Mouse (Mus musculus): ENCODE results near the gene Dnttip2.
"Not testable (repeated sequence)": the region's sequence is repeated elsewhere in the genome, so short reads cannot be mapped to it uniquely, and the experiment has no call there.

Dnttip2 gene

GRCm38 (mm10) chr3:122274241-122275024, at the start of gene Dnttip2:
TSS of gene Dnttip2 (plus strand) at chr3:122274388.
- peak; percentile 94 for DNase-seq (ENCODE audit: low read depth)

- DNase-seq (ENCODE audit: low read depth) = not testable (repeated sequence)
These were observed 47.2 kb upstream of the Dnttip2 start for GRCm38 (mm10) chr3:122226972-122227371.

- DNase-seq (ENCODE audit: low read depth) = no peak
These were observed 38.4 kb upstream of the Dnttip2 start for GRCm38 (mm10) chr3:122235772-122236171.

- DNase-seq (ENCODE audit: low read depth) = no peak
These were observed 31.3 kb upstream of the Dnttip2 start for GRCm38 (mm10) chr3:122242876-122243275.

GRCm38 (mm10) chr3:122243416-122244167, 30.6 kb upstream of the Dnttip2 start:
- DNase-seq (ENCODE audit: low read depth) = no peak

GRCm38 (mm10) chr3:122244759-122245158, 29.4 kb upstream of the Dnttip2 start:
- no peak for DNase-seq (ENCODE audit: low read depth)

GRCm38 (mm10) chr3:122245215-122245877, 28.8 kb upstream of the Dnttip2 start, which contains the start of gene Gclm:
TSS of gene Gclm (plus strand) at chr3:122245557.
- DNase-seq (ENCODE audit: low read depth) = peak; percentile 79

GRCm38 (mm10) chr3:122245878-122246332, 28.3 kb upstream of the Dnttip2 start:
- peak; percentile 11 for DNase-seq (ENCODE audit: low read depth)

GRCm38 (mm10) chr3:122246406-122246805, 27.8 kb upstream of the Dnttip2 start:
- no peak for DNase-seq (ENCODE audit: low read depth)

- DNase-seq (ENCODE audit: low read depth) = no peak
These were observed 27.0 kb upstream of the Dnttip2 start for GRCm38 (mm10) chr3:122246986-122247767.

- DNase-seq (ENCODE audit: low read depth) = no peak
These were observed 26.5 kb upstream of the Dnttip2 start for GRCm38 (mm10) chr3:122247768-122248100.

GRCm38 (mm10) chr3:122252466-122253253, 21.5 kb upstream of the Dnttip2 start:
- no peak for DNase-seq (ENCODE audit: low read depth)

- not testable (repeated sequence) for DNase-seq (ENCODE audit: low read depth)
These were observed 20.1 kb upstream of the Dnttip2 start for GRCm38 (mm10) chr3:122254050-122254449.

GRCm38 (mm10) chr3:122269986-122270385, 4.2 kb upstream of the Dnttip2 start:
- DNase-seq (ENCODE audit: low read depth) = no peak

- DNase-seq (ENCODE audit: low read depth) = not testable (repeated sequence)
These were observed 1.6 kb upstream of the Dnttip2 start for GRCm38 (mm10) chr3:122272565-122272964.

- no peak for DNase-seq (ENCODE audit: low read depth)
These were observed 564 bp upstream of the Dnttip2 start for GRCm38 (mm10) chr3:122273407-122274240.

GRCm38 (mm10) chr3:122275111-122275510, 923 bp downstream of the Dnttip2 start:
- no peak for DNase-seq (ENCODE audit: low read depth)

GRCm38 (mm10) chr3:122287195-122287594, 13.0 kb downstream of the Dnttip2 start:
- DNase-seq (ENCODE audit: low read depth) = no peak

GRCm38 (mm10) chr3:122288613-122289195, 14.5 kb downstream of the Dnttip2 start:
- DNase-seq (ENCODE audit: low read depth) = no peak

- not testable (repeated sequence) for DNase-seq (ENCODE audit: low read depth)
These were observed 15.2 kb downstream of the Dnttip2 start for GRCm38 (mm10) chr3:122289344-122289743.
